Mouse (Mus musculus) MEL (cell line): Measurements from ENCODE around the gene Maml3. TPM values are rescaled to one million over a fixed set of nuclear protein-coding genes. Genes with fewer than 3 reads are reported as not detected.
A peak's percentile ranks its signal among the peaks of the same experiment; 100 is the strongest.

Experiments
- DNase-seq: peaks from one replicate; pipeline ENCODE4 v3.0.0; 2011; ENCODE audit warnings: low read depth, low spot score
- H3K27ac ChIP-seq: 2 replicates; pipeline ENCODE4 v1.5.1; 2012; ENCODE audit warnings: low read depth, mild to moderate bottlenecking, control low read depth, low read length, moderate library complexity; ENCODE audit not compliant: control insufficient read depth
- H3K27me3 ChIP-seq, 2 experiments: fragments of 150-350 bp in 1 of 2; sonication (generic) in 1 of 2; 2 replicates each; pipeline ENCODE4 v1.6.1; 2012; ENCODE audit warnings: low read length in 2 of 2, mild to moderate bottlenecking in 2 of 2, improper control_type of control experiment in 1 of 2, moderate library complexity in 1 of 2; ENCODE audit not compliant: insufficient read depth in 2 of 2, control insufficient read depth in 1 of 2
- H3K36me3 ChIP-seq, 2 experiments: 2 replicates each; pipeline ENCODE4 v1.6.1; 2012 to 2014; ENCODE audit warnings: low read length in 2 of 2, improper control_type of control experiment in 1 of 2, inconsistent platforms in 1 of 2, mild to moderate bottlenecking in 1 of 2; ENCODE audit not compliant: insufficient read depth in 2 of 2, control insufficient read depth in 1 of 2
- H3K4me1 ChIP-seq, 2 experiments: fragments of 150-350 bp in 1 of 2; sonication (generic) in 1 of 2; 2 replicates each; pipeline ENCODE4 v1.6.1; 2012; ENCODE audit warnings: low read length in 2 of 2, improper control_type of control experiment in 1 of 2, mild to moderate bottlenecking in 1 of 2; ENCODE audit not compliant: insufficient read depth in 2 of 2, control insufficient read depth in 1 of 2
- H3K4me3 ChIP-seq, 2 experiments: fragments of 150-350 bp in 1 of 2; sonication (generic) in 1 of 2; 2 replicates each; pipeline ENCODE4 v1.5.1; 2012; ENCODE audit warnings: low read depth in 2 of 2, low read length in 2 of 2, mild to moderate bottlenecking in 2 of 2, moderate library complexity in 2 of 2, control low read depth in 1 of 2, improper control_type of control experiment in 1 of 2; ENCODE audit not compliant: control insufficient read depth in 1 of 2, insufficient read depth in 1 of 2
- H3K79me2 ChIP-seq: 2 replicates; pipeline ENCODE4 v1.6.1; 2012; ENCODE audit warnings: mild to moderate bottlenecking, low read length, moderate library complexity; ENCODE audit not compliant: control insufficient read depth, poor library complexity, insufficient read depth
- H3K9ac ChIP-seq: 2 replicates; pipeline ENCODE4 v1.6.1; 2012; ENCODE audit warnings: low read depth, mild to moderate bottlenecking, control low read depth, low read length, moderate library complexity; ENCODE audit not compliant: control insufficient read depth, poor library complexity, severe bottlenecking
- H3K9me3 ChIP-seq: fragments of 150-350 bp; sonication (generic); replicated peaks from 2 replicates; pipeline ENCODE4 v1.6.1; 2012; ENCODE audit warnings: mild to moderate bottlenecking, low read length, improper control_type of control experiment, moderate library complexity; ENCODE audit not compliant: insufficient read depth
- CHD1 ChIP-seq: IDR thresholded peaks from 2 replicates; pipeline ENCODE4 v1.6.1; 2012; ENCODE audit warnings: low read depth, mild to moderate bottlenecking, inconsistent platforms, low read length, improper control_type of control experiment
- ELF1 ChIP-seq: IDR thresholded peaks from 2 replicates; pipeline ENCODE4 v1.6.1; 2014; ENCODE audit warnings: low read depth, mild to moderate bottlenecking, inconsistent platforms, low read length, improper control_type of control experiment, moderate library complexity
- EP300 ChIP-seq, 2 experiments: IDR thresholded peaks; 2 replicates each; pipeline ENCODE4 v1.6.1; 2011; ENCODE audit warnings: improper control_type of control experiment in 2 of 2, low read length in 2 of 2, low read depth in 1 of 2, mild to moderate bottlenecking in 1 of 2
- ETS1 ChIP-seq: IDR thresholded peaks from 2 replicates; pipeline ENCODE4 v1.6.1; 2012; ENCODE audit warnings: low read depth, mild to moderate bottlenecking, inconsistent platforms, low read length, improper control_type of control experiment, moderate library complexity
- GATA1 ChIP-seq: IDR thresholded peaks from 2 replicates; pipeline ENCODE4 v1.6.1; 2011; ENCODE audit warnings: low read depth, low read length, improper control_type of control experiment
- KAT2A ChIP-seq: conservative IDR thresholded peaks from 2 replicates; pipeline ENCODE4 v1.6.1; 2012; ENCODE audit warnings: low read depth, low read length, improper control_type of control experiment, inconsistent platforms
- MAFK ChIP-seq: IDR thresholded peaks from 2 replicates; pipeline ENCODE4 v1.6.1; 2011; ENCODE audit warnings: low read depth, mild to moderate bottlenecking, low read length, improper control_type of control experiment, borderline replicate concordance
- MXI1 ChIP-seq: IDR thresholded peaks from 2 replicates; pipeline ENCODE4 v1.6.1; 2011; ENCODE audit warnings: mild to moderate bottlenecking, low read depth, low read length, improper control_type of control experiment
- MYB ChIP-seq: IDR thresholded peaks from 2 replicates; pipeline ENCODE4 v1.6.1; 2011; ENCODE audit warnings: mild to moderate bottlenecking, low read depth, low read length, improper control_type of control experiment
- RCOR1 ChIP-seq: IDR thresholded peaks from 2 replicates; pipeline ENCODE4 v1.6.1; 2012; ENCODE audit warnings: low read depth, mild to moderate bottlenecking, inconsistent platforms, low read length, improper control_type of control experiment
- SIN3A ChIP-seq: IDR thresholded peaks from 2 replicates; pipeline ENCODE4 v1.6.1; 2012; ENCODE audit warnings: low read length, improper control_type of control experiment, inconsistent platforms
- SMC3 ChIP-seq: IDR thresholded peaks from 2 replicates; pipeline ENCODE4 v1.6.1; 2011; ENCODE audit warnings: low read depth, low read length, improper control_type of control experiment
- TAL1 ChIP-seq: IDR thresholded peaks from 2 replicates; pipeline ENCODE4 v1.6.1; 2012; ENCODE audit warnings: mild to moderate bottlenecking, inconsistent platforms, low read length, moderate library complexity, mixed read lengths
- TBP ChIP-seq: IDR thresholded peaks from 2 replicates; pipeline ENCODE4 v1.8.0; 2011; ENCODE audit warnings: low read depth, low read length, improper control_type of control experiment
- TCF12 ChIP-seq: IDR thresholded peaks from 2 replicates; pipeline ENCODE4 v1.6.1; 2014; ENCODE audit warnings: low read depth, mild to moderate bottlenecking, inconsistent platforms, low read length, improper control_type of control experiment, moderate library complexity
- USF1 ChIP-seq: IDR thresholded peaks from 2 replicates; pipeline ENCODE4 v1.6.1; 2014; ENCODE audit warnings: low read depth, mild to moderate bottlenecking, inconsistent platforms, low read length, improper control_type of control experiment, moderate library complexity
- ZKSCAN1 ChIP-seq: IDR thresholded peaks from 2 replicates; pipeline ENCODE4 v1.6.1; 2012; ENCODE audit warnings: low read depth, mild to moderate bottlenecking, inconsistent platforms, low read length, improper control_type of control experiment, moderate library complexity
- polyA plus RNA-seq, 2 experiments: library from polyadenylated mRNA; stranded (reverse) in 1 of 2; unstranded in 1 of 2; fragments of >175 nt in 1 of 2; fragments of >200 nt in 1 of 2; gene quantifications; 2 replicates each; pipeline versions ENCODE4 v1.2.1 to v1.2.4; 2012; ENCODE audit warnings: low replicate concordance in 2 of 2, low read depth in 1 of 2; ENCODE audit not compliant: insufficient read length in 2 of 2, insufficient read depth in 1 of 2, missing spikeins in 1 of 2
- total RNA-seq: library from RNA; depleted of rRNA; stranded (reverse); fragments of 300-350 nt; gene quantifications from 2 replicates; pipeline ENCODE4 v1.2.3, GENCODE M21; 2012

The Maml3 gene
- total and polyA plus RNA-seq, 3 experiments = 2.0 to 4.1 TPM; not detected in 1

GRCm38 (mm10) chr3:52073959-52074358 lies 30.9 kb downstream of the Maml3 start:
- Histone ChIP-seq H3K27me3 (no peaks in the 10 kb centered on the region), H3K79me2 (peaks cover 2% of the 10 kb centered on the region; the same call in 1 of the 2 replicates), H3K9ac (no peak overlapping the region), H3K4me3 (no peak overlapping the region), H3K9me3 (no peaks in the 10 kb centered on the region), H3K36me3 (peaks cover 0 to 19% of the 10 kb centered on the region in 2 experiments; a peak in 2 of 4 replicates), H3K4me1 (peaks cover 8 to 24% of the 10 kb centered on the region in 2 experiments), H3K27ac (no peak overlapping the region)
- peak; percentile 32 for DNase-seq
- TF ChIP-seq ZKSCAN1 (no peak), MAFK (peak; percentile 36; the same call in 1 of the 2 replicates), KAT2A (no peak), EP300 (IDR thresholded peaks at IDR 0.05; ENCODE audit: low read depth in 1 of 2, low read length in 2 of 2) (peak; percentile 70 to 77), TBP (0 out of 2 replicates have a peak, but pooled peaks have one; percentile 16), USF1 (no peak), ELF1 (peak; percentile 49; the same call in 1 of the 2 replicates), GATA1 (peak; percentile 79), MXI1 (0 out of 2 replicates have a peak, but pooled peaks have one; percentile 34), RCOR1 (peak; percentile 73), TCF12 (peak; percentile 34; the same call in 1 of the 2 replicates), ETS1 (peak; percentile 74), SIN3A (peak; percentile 39; the same call in 1 of the 2 replicates), CHD1 (0 out of 2 replicates have a peak, but pooled peaks have one; percentile 45)

- no peaks in the 10 kb centered on the region for H3K27me3 ChIP-seq
- H3K4me3 ChIP-seq = no peak overlapping the region
- H3K9ac ChIP-seq = no peak overlapping the region
- peaks cover 0 to 22% of the 10 kb centered on the region in 2 experiments; a peak in 2 of 4 replicates for H3K36me3 ChIP-seq
- no peak for DNase-seq
- H3K4me1 ChIP-seq = peaks cover 8 to 24% of the 10 kb centered on the region in 2 experiments
- H3K79me2 ChIP-seq = peaks cover 2% of the 10 kb centered on the region; the same call in 1 of the 2 replicates
- H3K27ac ChIP-seq = no peak overlapping the region
- no peaks in the 10 kb centered on the region for H3K9me3 ChIP-seq
- no peak for TF ChIP-seq ETS1
- TF ChIP-seq SMC3 = no peak
- TF ChIP-seq EP300 (IDR thresholded peaks at IDR 0.05; ENCODE audit: low read depth in 1 of 2, low read length in 2 of 2) = no peak
- TF ChIP-seq TAL1 = no peak
- no peak for TF ChIP-seq MYB
- no peak for TF ChIP-seq CHD1
- no peak for TF ChIP-seq ELF1
- no peak for TF ChIP-seq TCF12
- TF ChIP-seq, all 39 proteins: peak for 0
These were observed 32.9 kb downstream of the Maml3 start for GRCm38 (mm10) chr3:52071996-52072395.
